Mouse (Mus musculus) liver, adult 10 weeks (tissue): Measurements from ENCODE around the gene Tmc4. TPM values are rescaled to one million over a fixed set of nuclear protein-coding genes. Genes with fewer than 3 reads are reported as not detected.

Experiments used
- polyA plus RNA-seq: library from polyadenylated mRNA; stranded (reverse); fragments of 350-450 nt; fragmentation: Illumina TruSeq; extraction: RNeasy Lipid Tissue Mini Kit (QIAGEN cat#74804); gene quantifications from one replicate; pipeline ENCODE4 v1.2.3, GENCODE M21; 2014; ENCODE audit warnings: low read depth, low replicate concordance

The Tmc4 gene
- polyA plus RNA-seq, result 5.2 TPM

GRCm38 (mm10) chr7:3677342-3677741 is at the start of gene Tmc4:
Gene Tmc4 (minus strand): TSS chr7:3677553.

GRCm38 (mm10) chr7:3720268-3720667 is 42.9 kb upstream of the Tmc4 start, which contains the start of gene Pirb:
Gene Pirb (minus strand): TSS chr7:3720391.

GRCm38 (mm10) chr7:3703879-3704441 is 26.6 kb upstream of the Tmc4 start, which contains the start of gene Rps9:
Gene Rps9 (plus strand): TSS chr7:3703993.

GRCm38 (mm10) chr7:3692987-3693808 is 15.8 kb upstream of the Tmc4 start, which contains the start of gene Mboat7:
Gene Mboat7 (minus strand): TSS chr7:3693523.

GRCm38 (mm10) chr7:3692382-3692986 is 15.1 kb upstream of the Tmc4 start, which contains the start of gene Tsen34:
Gene Tsen34 (plus strand): TSS chr7:3692863.

GRCm38 (mm10) chr7:3665215-3666114 is 11.9 kb downstream of the Tmc4 start, which contains the start of gene Leng1:
Gene Leng1 (minus strand): TSS chr7:3665840.

GRCm38 (mm10) chr7:3644672-3645487 is 32.5 kb downstream of the Tmc4 start, which contains the start of gene Cnot3:
Gene Cnot3 (plus strand): TSS chr7:3645268.

GRCm38 (mm10) chr7:3629543-3630477 is 47.5 kb downstream of the Tmc4 start, which contains the start of the genes Tfpt and Prpf31:
Gene Tfpt (minus strand): TSS chr7:3629929.
Gene Prpf31 (plus strand): TSS chr7:3629985.

GRCm38 (mm10) chr7:3617242-3617995 is 59.9 kb downstream of the Tmc4 start, which contains the start of gene Ndufa3:
Gene Ndufa3 (plus strand): TSS chr7:3617373.

GRCm38 (mm10) chr7:3616057-3616388 is 61.3 kb downstream of the Tmc4 start, which contains the start of gene Oscar:
Gene Oscar (minus strand): TSS chr7:3616157.

Other genes with a start within 250 kb of the Tmc4 start
- gene Tarm1, start 174.9 kb downstream of the Tmc4 start, polyA plus RNA-seq, result not detected
- not detected for gene Oscar, start 61.4 kb downstream of the Tmc4 start, polyA plus RNA-seq
- gene Ndufa3, start 60.2 kb downstream of the Tmc4 start, polyA plus RNA-seq, result 51.2 TPM
- 3.0 TPM for gene Tfpt, start 47.6 kb downstream of the Tmc4 start, polyA plus RNA-seq
- 8.2 TPM for gene Prpf31, start 47.6 kb downstream of the Tmc4 start, polyA plus RNA-seq
- gene Cnot3, start 32.3 kb downstream of the Tmc4 start, polyA plus RNA-seq, result 6.8 TPM
- 3.3 TPM for gene Leng1, start 11.7 kb downstream of the Tmc4 start, polyA plus RNA-seq
- gene Tsen34, start 15.3 kb upstream of the Tmc4 start, polyA plus RNA-seq, result 4.4 TPM
- 23.3 TPM for gene Mboat7, start 16.0 kb upstream of the Tmc4 start, polyA plus RNA-seq
- 13.2 TPM for gene Rps9, start 26.4 kb upstream of the Tmc4 start, polyA plus RNA-seq
- gene Pirb, start 42.8 kb upstream of the Tmc4 start, polyA plus RNA-seq, result 2.0 TPM
- gene Gm15448, start 148.1 kb upstream of the Tmc4 start, polyA plus RNA-seq, result not detected
- 1.9 TPM for gene Pira2, start 167.5 kb upstream of the Tmc4 start, polyA plus RNA-seq
- not detected for gene Gm14548, start 220.6 kb upstream of the Tmc4 start, polyA plus RNA-seq
- 0.21 TPM for gene Lilra6, start 237.9 kb upstream of the Tmc4 start, polyA plus RNA-seq